Mouse (Mus musculus) liver, embryonic 13.5 days (tissue): ENCODE results near the gene Irf2. TPM values are rescaled to one million over a fixed set of nuclear protein-coding genes. Genes with fewer than 3 reads are reported as not detected.

Experiments used
- ATAC-seq: fragments of 200-750 bp; cut with Nextera tagmentation; 2 replicates; pipeline ENCODE4 v1.8.0; 2017; ENCODE audit warnings: low read depth, mild to moderate bottlenecking, moderate number of reproducible peaks, moderate library complexity
- DNase-seq: peaks from one replicate; pipeline ENCODE4 v3.0.0; 2022
- H3K27ac ChIP-seq: fragments of 300-500 bp; sonication (generic); 2 replicates; pipeline ENCODE4 v1.5.1; 2015; ENCODE audit warnings: moderate library complexity, mild to moderate bottlenecking, inconsistent platforms
- H3K27me3 ChIP-seq: fragments of 300-500 bp; sonication (generic); 2 replicates; pipeline ENCODE4 v1.6.1; 2015; ENCODE audit warnings: mild to moderate bottlenecking, inconsistent platforms
- H3K36me3 ChIP-seq: fragments of 300-500 bp; sonication (generic); 2 replicates; pipeline ENCODE4 v1.6.1; 2015; ENCODE audit warnings: mild to moderate bottlenecking, inconsistent platforms
- H3K4me1 ChIP-seq: fragments of 300-500 bp; sonication (generic); replicated peaks from 2 replicates; pipeline ENCODE4 v1.6.1; 2015; ENCODE audit warnings: inconsistent platforms
- H3K4me2 ChIP-seq: fragments of 300-500 bp; sonication (generic); 2 replicates; pipeline ENCODE4 v1.6.1; 2015; ENCODE audit warnings: inconsistent platforms, mild to moderate bottlenecking, moderate library complexity
- H3K4me3 ChIP-seq: fragments of 300-500 bp; sonication (generic); replicated peaks from 2 replicates; pipeline ENCODE4 v1.5.1; 2015; ENCODE audit warnings: mild to moderate bottlenecking, inconsistent platforms
- H3K9ac ChIP-seq: fragments of 300-500 bp; sonication (generic); 2 replicates; pipeline ENCODE4 v1.6.1; 2015; ENCODE audit warnings: mild to moderate bottlenecking, inconsistent platforms
- H3K9me3 ChIP-seq: fragments of 300-500 bp; sonication (generic); replicated peaks from 2 replicates; pipeline ENCODE4 v1.6.1; 2016; ENCODE audit warnings: inconsistent platforms
- WGBS: fragments of 180-500 bp; shearing (Covaris S2); methylation state at CpG from one replicate; pipeline ENCODE4 v1.1.7; 2015; ENCODE audit not compliant: insufficient replicate concordance; 5-methylcytosine and 5-hydroxymethylcytosine counted together
- polyA plus RNA-seq: library from polyadenylated mRNA; unstranded; fragments of >200 nt; fragmentation: Nextera tagmentation; extraction: Ambion mirVana; gene quantifications from 2 replicates; pipeline ENCODE4 v1.2.1, GENCODE M21; 2015

The Irf2 gene
- polyA plus RNA-seq, 1 experiment from 2014 or later: 11.1 TPM

- peak overlapping the region; percentile 8; the same call in 1 of the 2 replicates for H3K9ac ChIP-seq
- H3K4me3 ChIP-seq: no peak overlapping the region
- no peaks in the 10 kb centered on the region for H3K27me3 ChIP-seq
- H3K27ac ChIP-seq: peak overlapping the region; percentile 55
- H3K9me3 ChIP-seq: no peaks in the 10 kb centered on the region
- ATAC-seq: peak; percentile 59
- WGBS: 21% methylated on average over 7 of the region's 7 CpGs
- H3K4me2 ChIP-seq: peak overlapping the region; percentile 17; the same call in 1 of the 2 replicates
- DNase-seq: no peak
- peaks cover 18% of the 10 kb centered on the region for H3K36me3 ChIP-seq
- peaks cover 49% of the 10 kb centered on the region for H3K4me1 ChIP-seq
Observed at GRCm38 (mm10) chr8:46844974-46845774, 105.6 kb downstream of the Irf2 start.

GRCm38 (mm10) chr8:46845891-46846290, 106.4 kb downstream of the Irf2 start:
- DNase-seq: no peak
- H3K4me1 ChIP-seq: peaks cover 56% of the 10 kb centered on the region
- H3K4me2 ChIP-seq: no peak overlapping the region
- H3K36me3 ChIP-seq: peaks cover 18% of the 10 kb centered on the region
- H3K27me3 ChIP-seq: no peaks in the 10 kb centered on the region
- 74% methylated on average over 9 of the region's 9 CpGs for WGBS
- no peak for ATAC-seq
- H3K4me3 ChIP-seq: no peak overlapping the region
- H3K9ac ChIP-seq: no peak overlapping the region
- no peaks in the 10 kb centered on the region for H3K9me3 ChIP-seq
- peak overlapping the region; percentile 55; the same call in 1 of the 2 replicates for H3K27ac ChIP-seq

- H3K9me3 ChIP-seq: no peaks in the 10 kb centered on the region
- no peak overlapping the region for H3K4me2 ChIP-seq
- no peak overlapping the region for H3K4me3 ChIP-seq
- peaks cover 18% of the 10 kb centered on the region for H3K36me3 ChIP-seq
- DNase-seq (no peak), ATAC-seq (no peak)
- H3K27me3 ChIP-seq: no peaks in the 10 kb centered on the region
- no peak overlapping the region for H3K27ac ChIP-seq
- 86% methylated on average over 5 of the region's 5 CpGs for WGBS
- H3K9ac ChIP-seq: no peak overlapping the region
- peaks cover 62% of the 10 kb centered on the region for H3K4me1 ChIP-seq
Observed at GRCm38 (mm10) chr8:46846893-46847292, 107.4 kb downstream of the Irf2 start.

- no peaks in the 10 kb centered on the region for H3K9me3 ChIP-seq
- no peak overlapping the region for H3K4me2 ChIP-seq
- DNase-seq (no peak), ATAC-seq (no peak)
- no peak overlapping the region for H3K9ac ChIP-seq
- H3K27me3 ChIP-seq: no peaks in the 10 kb centered on the region
- peaks cover 59% of the 10 kb centered on the region for H3K4me1 ChIP-seq
- peaks cover 18% of the 10 kb centered on the region for H3K36me3 ChIP-seq
- no peak overlapping the region for H3K27ac ChIP-seq
- no peak overlapping the region for H3K4me3 ChIP-seq
- 74% methylated on average over 6 of the region's 6 CpGs for WGBS
Observed at GRCm38 (mm10) chr8:46848011-46848641, 108.6 kb downstream of the Irf2 start.

- DNase-seq (no peak), ATAC-seq (no peak)
- Histone ChIP-seq H3K4me1 (peaks cover 54% of the 10 kb centered on the region), H3K36me3 (peaks cover 18% of the 10 kb centered on the region), H3K9me3 (no peaks in the 10 kb centered on the region), H3K4me3 (no peak overlapping the region), H3K27me3 (no peaks in the 10 kb centered on the region), H3K27ac (no peak overlapping the region), H3K4me2 (no peak overlapping the region), H3K9ac (no peak overlapping the region)
- WGBS: 29% methylated on average over 6 of the region's 6 CpGs
Observed at GRCm38 (mm10) chr8:46848931-46849330, 109.4 kb downstream of the Irf2 start.

GRCm38 (mm10) chr8:46849458-46849857, 109.9 kb downstream of the Irf2 start:
- Histone ChIP-seq H3K9ac (no peak overlapping the region), H3K4me3 (no peak overlapping the region), H3K4me1 (peaks cover 49% of the 10 kb centered on the region), H3K36me3 (peaks cover 18% of the 10 kb centered on the region), H3K27me3 (no peaks in the 10 kb centered on the region), H3K4me2 (no peak overlapping the region), H3K27ac (no peak overlapping the region), H3K9me3 (no peaks in the 10 kb centered on the region)
- ATAC-seq: no peak
- no peak for DNase-seq
- 19% methylated on average over 2 of the region's 2 CpGs for WGBS

GRCm38 (mm10) chr8:46850258-46850897, 110.8 kb downstream of the Irf2 start:
- H3K27ac ChIP-seq: peak overlapping the region; percentile 34; the same call in 1 of the 2 replicates

GRCm38 (mm10) chr8:46851560-46851959, 112.0 kb downstream of the Irf2 start:
- no peaks in the 10 kb centered on the region for H3K9me3 ChIP-seq
- H3K4me2 ChIP-seq: no peak overlapping the region
- H3K9ac ChIP-seq: no peak overlapping the region
- DNase-seq (no peak), ATAC-seq (no peak)
- WGBS: 18% methylated on average over 4 of the region's 4 CpGs
- H3K4me3 ChIP-seq: no peak overlapping the region
- peak overlapping the region; percentile 34; the same call in 1 of the 2 replicates for H3K27ac ChIP-seq
- peaks cover 37% of the 10 kb centered on the region for H3K4me1 ChIP-seq
- H3K36me3 ChIP-seq: peaks cover 9% of the 10 kb centered on the region
- H3K27me3 ChIP-seq: no peaks in the 10 kb centered on the region

More at GRCm38 (mm10) chr8:46850258-46850897, 110.8 kb downstream of the Irf2 start:
- no peak overlapping the region for H3K9ac ChIP-seq
- no peaks in the 10 kb centered on the region for H3K9me3 ChIP-seq
- H3K4me3 ChIP-seq: no peak overlapping the region
- H3K27me3 ChIP-seq: no peaks in the 10 kb centered on the region
- WGBS: 27% methylated on average over 6 of the region's 6 CpGs
- peaks cover 18% of the 10 kb centered on the region for H3K36me3 ChIP-seq
- H3K4me1 ChIP-seq: peaks cover 41% of the 10 kb centered on the region
- H3K4me2 ChIP-seq: no peak overlapping the region
- ATAC-seq (no peak), DNase-seq (no peak)

GRCm38 (mm10) chr8:46852377-46852776, 112.8 kb downstream of the Irf2 start:
- no peaks in the 10 kb centered on the region for H3K27me3 ChIP-seq
- ATAC-seq (no peak), DNase-seq (no peak)
- peaks cover 5% of the 10 kb centered on the region for H3K36me3 ChIP-seq
- WGBS: 17% methylated on average over 11 of the region's 11 CpGs
- H3K27ac ChIP-seq: peak overlapping the region; percentile 19
- H3K4me2 ChIP-seq: no peak overlapping the region
- no peak overlapping the region for H3K9ac ChIP-seq
- peaks cover 37% of the 10 kb centered on the region for H3K4me1 ChIP-seq
- no peaks in the 10 kb centered on the region for H3K9me3 ChIP-seq
- H3K4me3 ChIP-seq: no peak overlapping the region

- no peaks in the 10 kb centered on the region for H3K36me3 ChIP-seq
- no peak overlapping the region for H3K4me3 ChIP-seq
- H3K9me3 ChIP-seq: no peaks in the 10 kb centered on the region
- H3K4me2 ChIP-seq: no peak overlapping the region
- no peak for DNase-seq
- H3K4me1 ChIP-seq: peaks cover 13% of the 10 kb centered on the region
- no peak overlapping the region for H3K9ac ChIP-seq
- ATAC-seq: no peak
- WGBS: 13% methylated on average over 7 of the region's 7 CpGs
- H3K27me3 ChIP-seq: no peaks in the 10 kb centered on the region
- 0 out of 2 replicates have a peak overlapping the region, but pooled peaks have one; percentile 6 for H3K27ac ChIP-seq
Observed at GRCm38 (mm10) chr8:46859164-46859846, 119.8 kb downstream of the Irf2 start.

GRCm38 (mm10) chr8:46859847-46860167, 120.3 kb downstream of the Irf2 start:
- no peaks in the 10 kb centered on the region for H3K27me3 ChIP-seq
- no peak overlapping the region for H3K4me2 ChIP-seq
- peaks cover 13% of the 10 kb centered on the region for H3K4me1 ChIP-seq
- H3K9me3 ChIP-seq: no peaks in the 10 kb centered on the region
- no peak overlapping the region for H3K9ac ChIP-seq
- DNase-seq (no peak), ATAC-seq (no peak)
- no peak overlapping the region for H3K4me3 ChIP-seq
- no peaks in the 10 kb centered on the region for H3K36me3 ChIP-seq
- WGBS: 35% methylated on average over 8 of the region's 8 CpGs
- H3K27ac ChIP-seq: peak overlapping the region; percentile 6; the same call in 1 of the 2 replicates
